Mouse (Mus musculus): ENCODE data around the gene Bet1l.
A peak's percentile ranks its signal among the peaks of the same experiment; 100 is the strongest.

Gene Bet1l

DNA sequence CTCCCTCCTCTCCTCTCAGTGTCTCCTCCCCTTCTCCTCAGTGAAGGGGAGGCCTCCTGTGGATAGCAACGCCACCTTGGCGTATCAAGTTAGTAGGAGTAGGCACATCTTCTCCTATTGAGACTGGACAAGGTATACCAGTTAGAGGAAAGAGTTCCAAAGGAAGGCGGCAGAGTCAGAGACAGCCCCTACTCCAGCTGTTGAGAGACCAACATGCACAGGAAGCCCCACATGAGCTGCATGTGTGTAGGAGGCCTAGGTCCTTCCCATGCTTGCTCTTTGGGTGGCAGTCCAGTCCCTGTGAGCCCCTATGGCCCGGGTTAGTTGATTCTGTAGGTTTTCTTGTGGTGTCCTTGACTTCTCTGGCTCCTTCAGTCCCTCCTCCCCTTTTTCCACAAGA is 24.0 kb downstream of the Bet1l start:
- DNase-seq (ENCODE audit: extremely low spot score, low spot score) = no peak

DNA sequence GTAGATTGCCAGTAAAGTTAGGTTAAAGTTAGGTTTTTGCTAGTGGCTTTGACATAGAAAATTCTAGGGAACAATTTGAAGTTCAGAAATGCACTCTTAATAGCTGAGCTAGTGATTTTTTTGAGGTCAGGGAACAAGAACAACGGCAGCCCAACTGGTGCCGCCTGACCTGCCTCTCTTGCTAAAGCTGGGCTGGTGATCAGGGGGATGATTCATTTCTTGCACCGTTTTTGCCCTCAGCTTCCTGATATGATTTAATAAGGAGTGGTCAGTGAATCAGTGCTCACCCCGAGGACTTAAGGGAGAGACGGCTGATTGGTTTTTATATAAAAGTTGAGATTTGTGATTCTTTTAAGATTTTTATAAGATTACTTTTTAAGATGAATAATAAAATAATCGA is 25.9 kb downstream of the Bet1l start:
- no peak for DNase-seq (ENCODE audit: extremely low spot score, low spot score)

DNA sequence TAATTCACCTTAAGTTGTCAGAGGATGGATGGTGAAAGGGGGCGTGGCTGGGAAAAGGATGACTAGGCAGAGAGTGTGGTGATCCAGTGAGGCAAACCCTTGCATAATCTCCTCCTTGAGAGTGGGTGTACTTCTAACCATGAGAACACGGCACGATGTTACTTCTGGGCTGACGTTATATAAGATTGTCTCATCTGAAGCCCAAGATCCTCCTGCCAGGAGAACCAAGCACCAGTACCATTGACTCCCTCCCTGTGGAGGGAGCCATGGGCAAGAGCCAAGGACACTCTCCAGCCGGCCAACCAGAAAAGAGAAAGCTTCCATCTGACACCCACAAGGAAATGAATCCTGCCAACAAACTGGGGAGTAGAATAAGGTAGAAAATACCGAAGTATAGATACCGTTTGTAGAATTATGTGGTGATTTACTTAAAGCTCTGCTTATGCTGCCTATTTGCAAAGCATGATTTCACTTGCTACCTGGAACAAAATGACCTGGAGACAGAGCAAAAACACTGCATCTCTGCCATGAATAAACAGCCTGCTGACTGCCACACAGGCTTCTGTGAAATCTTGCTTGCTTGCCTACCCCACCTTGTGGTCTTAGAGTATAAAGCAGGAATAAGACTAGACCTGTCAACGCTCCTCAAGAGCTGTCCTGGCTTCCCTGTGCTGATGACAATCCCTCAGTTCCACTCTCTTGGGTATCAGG is 29.1 kb downstream of the Bet1l start:
- no peak for DNase-seq (ENCODE audit: extremely low spot score, low spot score)

DNA sequence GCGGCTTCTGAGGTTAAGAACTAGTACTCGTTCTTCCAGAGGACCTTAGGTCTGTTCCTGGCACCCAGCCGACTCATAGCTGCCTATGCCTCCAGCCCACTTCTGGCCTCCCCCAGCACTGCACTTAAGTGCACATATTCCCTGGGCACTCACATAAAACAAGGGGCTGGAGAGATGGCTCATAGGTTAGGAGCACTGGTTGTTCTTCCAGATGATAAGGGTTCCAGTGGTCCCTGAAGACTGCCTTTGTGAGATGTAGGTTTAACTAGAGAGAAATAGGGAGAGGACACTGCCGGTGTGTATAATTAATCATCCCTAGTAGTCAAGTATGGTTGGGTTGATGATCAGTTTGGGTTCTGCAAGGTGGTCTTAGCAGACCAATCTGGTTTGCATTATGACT is 34.6 kb downstream of the Bet1l start:
- no peak for DNase-seq (ENCODE audit: extremely low spot score, low spot score)

DNA sequence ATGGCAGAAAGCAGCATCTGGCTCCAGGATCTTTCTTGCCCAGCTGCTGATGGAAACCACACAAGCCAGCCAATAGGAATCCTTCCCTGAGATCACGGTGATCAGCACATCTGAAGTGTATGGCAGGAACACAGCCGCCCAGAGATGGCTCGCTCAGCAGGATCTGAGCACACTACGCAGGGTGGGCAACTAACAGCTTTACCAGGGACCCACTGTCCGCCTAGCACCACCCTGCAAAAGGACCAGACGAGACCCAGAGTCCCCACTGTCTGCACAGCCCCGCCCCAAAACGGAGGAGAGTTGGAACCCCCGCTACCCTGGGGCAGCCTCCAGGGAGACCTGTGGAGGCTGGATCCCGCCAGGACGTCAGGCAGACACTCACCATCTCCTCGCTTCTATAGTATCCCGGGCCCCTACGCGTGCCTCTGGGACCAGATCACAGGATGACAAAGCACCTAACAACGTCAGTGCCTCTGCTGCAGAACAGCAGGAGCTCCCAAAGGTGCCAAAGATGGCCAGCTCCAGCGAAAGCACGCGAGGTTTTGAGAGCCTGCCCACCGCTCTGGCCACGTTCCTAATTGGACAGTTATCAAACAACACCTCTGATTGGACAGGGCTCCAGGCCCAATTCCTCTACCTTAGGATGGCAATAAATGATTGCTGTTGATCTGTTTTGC is 35.6 kb downstream of the Bet1l start, which contains the start of gene Zfp941:
Gene Zfp941 (minus strand): TSS at position 526 of the 677 bp plus-strand sequence.
- DNase-seq (ENCODE audit: extremely low spot score, low spot score) = peak; percentile 61

DNA sequence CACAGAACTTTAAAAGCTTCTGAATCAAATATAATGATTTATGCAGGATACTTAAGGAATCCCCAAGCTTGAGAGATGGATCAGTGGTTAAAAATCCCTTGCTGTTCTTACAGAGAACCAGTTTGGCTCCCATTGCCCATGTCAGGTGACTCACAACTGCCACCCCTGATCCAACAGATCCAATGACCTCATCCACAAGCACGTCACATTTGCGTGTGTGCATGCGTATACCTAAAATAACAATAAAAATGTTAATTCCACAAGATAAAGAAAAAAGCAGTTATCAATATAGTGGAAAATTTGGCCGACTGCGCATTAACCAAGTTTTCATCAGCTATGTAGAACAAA is 36.1 kb downstream of the Bet1l start:
- no peak for DNase-seq (ENCODE audit: extremely low spot score, low spot score)

DNA sequence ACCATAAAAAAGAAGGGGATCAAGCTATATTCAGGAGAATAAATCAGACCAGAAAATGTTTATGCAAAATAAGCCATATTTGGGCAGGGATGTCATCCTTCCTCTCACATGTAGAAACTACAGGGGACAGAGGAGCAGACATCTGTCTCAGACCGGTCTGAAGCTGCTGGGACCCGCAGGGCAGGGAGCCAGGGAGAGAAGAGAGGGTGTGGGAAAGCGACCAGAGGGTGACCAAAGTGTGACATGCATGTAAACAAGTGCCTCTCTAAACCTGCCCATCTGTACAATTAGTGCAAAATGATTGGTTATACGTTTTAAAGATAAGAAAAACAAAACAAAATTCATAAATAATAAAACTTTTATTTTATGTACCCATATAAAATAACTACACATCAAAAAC is 37.2 kb downstream of the Bet1l start:
- no peak for DNase-seq (ENCODE audit: extremely low spot score, low spot score)

DNA sequence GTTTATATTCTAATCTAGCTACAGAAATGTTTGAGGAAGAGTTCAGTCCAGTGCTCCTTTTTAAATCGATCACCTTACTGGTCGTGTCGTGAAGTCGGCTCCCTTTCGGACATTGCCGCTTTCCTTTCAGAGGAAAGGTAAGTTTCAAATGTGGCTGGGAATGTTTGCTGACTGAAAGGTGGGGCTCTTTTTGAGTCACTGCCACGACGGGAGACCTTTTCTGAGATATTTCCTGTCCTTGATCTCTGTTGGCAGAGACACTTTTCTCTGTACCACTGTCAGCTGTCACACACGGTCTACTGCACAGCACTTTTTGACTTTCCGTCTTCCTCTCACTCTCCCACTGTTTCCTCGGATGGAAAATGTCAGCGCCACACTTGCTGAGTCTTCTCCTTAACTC is 44.5 kb downstream of the Bet1l start:
- DNase-seq (ENCODE audit: extremely low spot score, low spot score) = no peak

DNA sequence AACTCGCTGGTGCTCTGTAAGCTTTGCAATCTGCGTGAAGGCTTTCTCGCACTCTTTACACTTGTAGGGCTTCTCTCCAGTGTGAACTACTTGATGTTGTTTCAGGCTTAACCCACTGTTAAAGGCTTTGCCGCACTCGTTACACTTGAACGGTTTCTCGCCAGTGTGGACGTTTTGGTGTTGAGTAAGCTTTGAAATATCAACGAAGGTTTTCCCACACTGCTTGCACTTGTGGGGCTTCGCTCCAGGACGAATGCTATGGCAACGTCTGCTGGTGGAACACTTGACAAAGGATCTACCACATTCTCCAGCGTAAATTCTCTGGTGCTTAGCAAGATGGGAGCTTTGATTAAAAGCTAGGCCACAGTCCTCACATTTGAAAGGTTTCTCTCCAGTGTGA is 45.7 kb downstream of the Bet1l start:
- no peak for DNase-seq (ENCODE audit: extremely low spot score, low spot score)

DNA sequence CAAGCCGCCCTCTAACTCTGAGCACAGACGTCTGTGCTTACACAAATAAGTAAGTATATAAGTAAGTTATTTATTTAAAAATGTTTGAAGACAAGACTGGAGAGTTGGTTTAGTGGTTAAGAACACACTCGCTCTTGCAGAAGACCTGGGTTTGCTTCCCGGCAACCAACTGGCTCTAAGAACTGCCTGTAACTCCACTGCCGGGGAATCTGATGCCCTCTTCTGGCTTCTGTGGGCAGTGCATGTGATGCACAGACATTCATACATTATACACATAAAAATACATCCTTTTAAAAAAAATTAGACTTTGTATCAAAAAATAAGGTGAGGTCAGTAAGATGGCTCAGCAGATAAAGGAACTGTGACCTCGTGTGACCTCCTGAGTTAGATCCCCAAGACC is 46.9 kb downstream of the Bet1l start:
- DNase-seq (ENCODE audit: extremely low spot score, low spot score) = no peak

DNA sequence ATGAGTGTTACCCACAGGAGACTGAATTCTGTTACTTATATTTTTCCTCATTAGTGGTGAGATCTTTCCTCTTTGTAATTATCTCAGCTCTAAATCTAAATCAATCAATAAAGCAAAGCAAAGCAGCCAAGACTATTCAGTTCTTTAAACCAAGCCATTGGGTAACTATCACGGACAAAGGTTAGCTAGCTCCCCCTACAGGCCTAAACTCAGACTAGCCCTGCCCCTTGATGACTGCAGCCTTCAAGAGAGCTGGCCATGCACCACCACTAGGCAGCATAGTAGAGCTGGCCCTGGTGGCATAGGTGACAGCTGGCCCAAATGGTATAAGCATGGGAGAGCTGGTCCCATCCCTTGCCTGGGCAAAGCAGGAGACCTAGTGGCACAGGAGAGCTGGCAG is 51.7 kb downstream of the Bet1l start:
- no peak for DNase-seq (ENCODE audit: extremely low spot score, low spot score)

All from neural tube, embryonic 10.5 days (tissue).